Mouse (Mus musculus): Measurements from ENCODE around the gene Timm17a. TPM values are rescaled to one million over a fixed set of nuclear protein-coding genes. Genes with fewer than 3 reads are reported as not detected.

Timm17a gene
- polyA plus RNA-seq, 1 experiment: 134 TPM

GRCm38 (mm10) chr1:135260931-135261330 lies 52.6 kb downstream of the Timm17a start:
- peaks cover 6% of the 10 kb centered on the region for H3K4me1 ChIP-seq (ENCODE audit: control insufficient read depth, insufficient read depth, low read length)
- no peak overlapping the region for H3K4me3 ChIP-seq (ENCODE audit: insufficient read depth, low read depth, low read length)
- no peaks in the 10 kb centered on the region for H3K27me3 ChIP-seq (replicated peaks; ENCODE audit: control insufficient read depth, insufficient read depth, low read length)
- H3K36me3 ChIP-seq (ENCODE audit: control insufficient read depth, insufficient read depth, low read length): peaks cover 2% of the 10 kb centered on the region; the same call in 1 of the 2 replicates
- peak overlapping the region; percentile 71 for H3K27ac ChIP-seq (ENCODE audit: insufficient read depth, low read depth, low read length)
- TF ChIP-seq CTCF (conservative IDR thresholded peaks at IDR 0.05; ENCODE audit: insufficient read depth, insufficient read length, low read depth, low read length) (no peak), POLR2A (IDR thresholded peaks at IDR 0.05; ENCODE audit: low read depth, low read length) (no peak)
- 70% methylated on average over 6 of the region's 6 CpGs for WGBS
- DNase-seq: peak; percentile 57

- WGBS: under 1% methylated on average over 10 of the region's 10 CpGs
- TF ChIP-seq POLR2A (IDR thresholded peaks at IDR 0.05; ENCODE audit: low read depth, low read length) (no peak), CTCF (conservative IDR thresholded peaks at IDR 0.05; ENCODE audit: insufficient read depth, insufficient read length, low read depth, low read length) (peak; percentile 75)
- H3K27ac ChIP-seq (ENCODE audit: insufficient read depth, low read depth, low read length): peak overlapping the region; percentile 96
- H3K27me3 ChIP-seq (replicated peaks; ENCODE audit: control insufficient read depth, insufficient read depth, low read length): no peaks in the 10 kb centered on the region
- no peaks in the 10 kb centered on the region for H3K36me3 ChIP-seq (ENCODE audit: control insufficient read depth, insufficient read depth, low read length)
- peaks cover 3% of the 10 kb centered on the region; the same call in 1 of the 2 replicates for H3K4me1 ChIP-seq (ENCODE audit: control insufficient read depth, insufficient read depth, low read length)
- H3K4me3 ChIP-seq (ENCODE audit: insufficient read depth, low read depth, low read length): peak overlapping the region; percentile 39
- peak; percentile 89 for DNase-seq
Observed at GRCm38 (mm10) chr1:135259128-135259436, 54.5 kb downstream of the Timm17a start.

- Histone ChIP-seq H3K36me3 (ENCODE audit: control insufficient read depth, insufficient read depth, low read length) (no peaks in the 10 kb centered on the region), H3K27ac (ENCODE audit: insufficient read depth, low read depth, low read length) (peak within 1 kb of the TSS; percentile 96), H3K4me1 (ENCODE audit: control insufficient read depth, insufficient read depth, low read length) (peaks cover 3% of the 10 kb centered on the region; the same call in 1 of the 2 replicates), H3K27me3 (replicated peaks; ENCODE audit: control insufficient read depth, insufficient read depth, low read length) (no peaks in the 10 kb centered on the region), H3K4me3 (ENCODE audit: insufficient read depth, low read depth, low read length) (peak within 1 kb of the TSS; percentile 68)
- peak; percentile 98 for DNase-seq
- 18% methylated on average over 19 of the region's 19 CpGs for WGBS
- TF ChIP-seq CTCF (conservative IDR thresholded peaks at IDR 0.05; ENCODE audit: insufficient read depth, insufficient read length, low read depth, low read length) (no peak), POLR2A (IDR thresholded peaks at IDR 0.05; ENCODE audit: low read depth, low read length) (peak; percentile 93)
Observed at GRCm38 (mm10) chr1:135258380-135259127, 55.0 kb downstream of the Timm17a start, which contains the start of gene Elf3. Gene Elf3, minus strand, starts transcription at chr1:135258568.

- TF ChIP-seq POLR2A (IDR thresholded peaks at IDR 0.05; ENCODE audit: low read depth, low read length) (no peak), CTCF (conservative IDR thresholded peaks at IDR 0.05; ENCODE audit: insufficient read depth, insufficient read length, low read depth, low read length) (no peak; the same call in 1 of the 2 replicates)
- H3K4me3 ChIP-seq (ENCODE audit: insufficient read depth, low read depth, low read length): peak overlapping the region; percentile 5
- H3K36me3 ChIP-seq (ENCODE audit: control insufficient read depth, insufficient read depth, low read length): no peaks in the 10 kb centered on the region
- H3K27ac ChIP-seq (ENCODE audit: insufficient read depth, low read depth, low read length): 0 out of 2 replicates have a peak overlapping the region, but pooled peaks have one; percentile 21
- 67% methylated on average over 6 of the region's 6 CpGs for WGBS
- no peaks in the 10 kb centered on the region for H3K27me3 ChIP-seq (replicated peaks; ENCODE audit: control insufficient read depth, insufficient read depth, low read length)
- H3K4me1 ChIP-seq (ENCODE audit: control insufficient read depth, insufficient read depth, low read length): peaks cover 3% of the 10 kb centered on the region; the same call in 1 of the 2 replicates
- DNase-seq: peak; percentile 67
Observed at GRCm38 (mm10) chr1:135256299-135256698, 57.3 kb downstream of the Timm17a start.

DNA sequence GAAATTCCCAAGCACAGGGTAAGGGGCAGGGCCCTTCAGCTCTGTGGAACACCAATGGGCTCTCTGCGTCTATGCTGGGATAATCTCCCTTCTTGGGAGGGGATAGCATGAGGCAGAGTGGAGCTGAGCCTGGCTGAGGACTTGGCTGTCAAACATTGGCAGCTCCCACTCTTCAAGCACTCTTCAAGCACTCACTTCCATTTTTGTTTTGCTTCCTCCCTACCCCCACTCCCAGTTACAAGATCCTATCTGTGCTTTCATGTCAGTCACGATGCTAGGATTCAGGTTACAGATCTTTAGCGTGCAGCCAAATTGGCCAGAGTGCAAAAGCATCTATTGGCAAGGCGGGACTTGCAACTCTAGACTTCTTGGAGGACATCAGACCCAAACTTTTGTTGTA lies 60.7 kb downstream of the Timm17a start:
- no peak for DNase-seq
- Histone ChIP-seq H3K27me3 (replicated peaks; ENCODE audit: control insufficient read depth, insufficient read depth, low read length) (no peaks in the 10 kb centered on the region), H3K4me1 (ENCODE audit: control insufficient read depth, insufficient read depth, low read length) (no peaks in the 10 kb centered on the region), H3K4me3 (ENCODE audit: insufficient read depth, low read depth, low read length) (no peak overlapping the region), H3K27ac (ENCODE audit: insufficient read depth, low read depth, low read length) (no peak overlapping the region), H3K36me3 (ENCODE audit: control insufficient read depth, insufficient read depth, low read length) (no peaks in the 10 kb centered on the region)
- WGBS: 50% methylated on average over 4 of the region's 4 CpGs
- TF ChIP-seq CTCF (conservative IDR thresholded peaks at IDR 0.05; ENCODE audit: insufficient read depth, insufficient read length, low read depth, low read length): no peak
- TF ChIP-seq POLR2A (IDR thresholded peaks at IDR 0.05; ENCODE audit: low read depth, low read length): no peak

DNA sequence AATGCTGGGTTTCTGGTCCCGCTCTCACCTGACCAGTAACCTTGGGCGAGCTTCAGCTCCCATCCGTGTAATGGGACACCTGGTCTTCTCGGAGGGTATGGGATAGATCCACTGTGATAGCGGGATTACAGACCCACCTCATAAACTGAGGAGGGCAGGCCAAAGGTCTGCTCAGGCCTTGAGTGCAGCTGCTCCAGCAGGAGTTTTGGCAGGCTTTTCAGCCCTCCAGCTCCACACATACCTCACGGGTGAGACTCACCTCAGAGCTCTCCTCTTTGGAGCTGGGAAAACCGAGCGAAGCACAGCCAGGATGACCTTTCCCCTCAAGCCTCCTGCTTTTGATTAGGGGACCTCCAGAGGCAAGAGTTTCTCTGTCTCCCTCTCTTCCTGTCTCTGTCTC lies 62.2 kb downstream of the Timm17a start:
- no peaks in the 10 kb centered on the region for H3K27me3 ChIP-seq (replicated peaks; ENCODE audit: control insufficient read depth, insufficient read depth, low read length)
- 65% methylated on average over 8 of the region's 8 CpGs for WGBS
- no peaks in the 10 kb centered on the region for H3K4me1 ChIP-seq (ENCODE audit: control insufficient read depth, insufficient read depth, low read length)
- H3K36me3 ChIP-seq (ENCODE audit: control insufficient read depth, insufficient read depth, low read length): no peaks in the 10 kb centered on the region
- TF ChIP-seq POLR2A (IDR thresholded peaks at IDR 0.05; ENCODE audit: low read depth, low read length) (no peak), CTCF (conservative IDR thresholded peaks at IDR 0.05; ENCODE audit: insufficient read depth, insufficient read length, low read depth, low read length) (no peak)
- DNase-seq: no peak
- no peak overlapping the region for H3K4me3 ChIP-seq (ENCODE audit: insufficient read depth, low read depth, low read length)
- H3K27ac ChIP-seq (ENCODE audit: insufficient read depth, low read depth, low read length): no peak overlapping the region

- no peak overlapping the region for H3K27ac ChIP-seq (ENCODE audit: insufficient read depth, low read depth, low read length)
- H3K4me3 ChIP-seq (ENCODE audit: insufficient read depth, low read depth, low read length): no peak overlapping the region
- H3K4me1 ChIP-seq (ENCODE audit: control insufficient read depth, insufficient read depth, low read length): no peaks in the 10 kb centered on the region
- H3K36me3 ChIP-seq (ENCODE audit: control insufficient read depth, insufficient read depth, low read length): no peaks in the 10 kb centered on the region
- no peaks in the 10 kb centered on the region for H3K27me3 ChIP-seq (replicated peaks; ENCODE audit: control insufficient read depth, insufficient read depth, low read length)
- no peak for DNase-seq
- WGBS: 68% methylated on average over 3 of the region's 3 CpGs
- TF ChIP-seq CTCF (conservative IDR thresholded peaks at IDR 0.05; ENCODE audit: insufficient read depth, insufficient read length, low read depth, low read length): no peak
- TF ChIP-seq POLR2A (IDR thresholded peaks at IDR 0.05; ENCODE audit: low read depth, low read length): no peak
Observed at GRCm38 (mm10) chr1:135250706-135251105, 62.9 kb downstream of the Timm17a start.
